Mouse (Mus musculus): ENCODE measurements around the gene Gsdma3. TPM values are rescaled to one million over a fixed set of nuclear protein-coding genes. Genes with fewer than 3 reads are reported as not detected.

Gene Gsdma3
- total and polyA plus RNA-seq, 3 experiments: not detected

DNA sequence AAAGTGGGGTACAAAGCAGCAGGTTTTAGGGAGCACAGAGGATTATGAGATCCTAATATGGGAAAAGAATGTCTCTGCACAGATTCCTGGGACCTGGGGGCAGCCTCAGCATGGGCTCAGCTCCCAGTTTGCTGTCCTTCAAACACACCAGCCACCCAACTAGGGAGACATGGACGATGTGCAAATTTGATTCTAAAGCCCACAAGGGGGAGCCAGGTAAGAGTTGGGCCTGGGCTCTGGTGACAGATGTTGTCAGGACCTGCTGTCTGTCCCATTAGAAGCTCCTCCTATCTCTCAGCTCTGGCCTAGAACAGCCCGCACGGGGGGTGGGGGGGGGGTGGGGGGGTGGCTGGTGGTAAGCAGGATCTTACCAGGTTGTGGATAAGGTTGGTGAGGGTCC lies 42.6 kb upstream of the Gsdma3 start:
- Histone ChIP-seq H3K4me1 (ENCODE audit: control insufficient read depth in 1 of 2, insufficient read depth in 2 of 2, low read length in 2 of 2) (peaks cover 39 to 68% of the 10 kb centered on the region in 2 experiments), H3K27ac (ENCODE audit: control insufficient read depth, low read depth, low read length) (peak overlapping the region; percentile 99), H3K9me3 (replicated peaks; ENCODE audit: insufficient read depth, low read length) (no peaks in the 10 kb centered on the region), H3K27me3 (ENCODE audit: control insufficient read depth in 1 of 2, insufficient read depth in 2 of 2, low read length in 2 of 2) (no peaks in the 10 kb centered on the region), H3K4me3 (ENCODE audit: control insufficient read depth in 1 of 2, insufficient read depth in 1 of 2, low read depth in 2 of 2, low read length in 2 of 2) (peak overlapping the region in 1 of 2 experiments; percentile 7; a peak in 1 of 4 replicates), H3K36me3 (ENCODE audit: control insufficient read depth in 1 of 2, insufficient read depth in 2 of 2, low read length in 2 of 2) (peaks cover 2 to 62% of the 10 kb centered on the region in 2 experiments; a peak in 3 of 4 replicates), H3K79me2 (ENCODE audit: control insufficient read depth, insufficient read depth, low read length, poor library complexity) (peaks cover 30% of the 10 kb centered on the region), H3K9ac (ENCODE audit: control insufficient read depth, low read depth, low read length, poor library complexity, severe bottlenecking) (peak overlapping the region; percentile 71)
- peak; percentile 79 for DNase-seq (ENCODE audit: low read depth, low spot score)
- no peak for TF ChIP-seq MAFK (IDR thresholded peaks at IDR 0.05; ENCODE audit: borderline replicate concordance, low read depth, low read length)
- no peak for TF ChIP-seq GABPA (IDR thresholded peaks at IDR 0.05; ENCODE audit: low read depth, low read length)
- peak; percentile 20 for TF ChIP-seq RAD21 (IDR thresholded peaks at IDR 0.05; ENCODE audit: low read depth, low read length)
- TF ChIP-seq NELFE (IDR thresholded peaks at IDR 0.05; ENCODE audit: low read depth, low read length): no peak
- TF ChIP-seq MEF2A (IDR thresholded peaks at IDR 0.05; ENCODE audit: extremely low read depth, insufficient replicate concordance, low read depth, low read length, poor library complexity, severe bottlenecking): no peak
- TF ChIP-seq MAZ (IDR thresholded peaks at IDR 0.05; ENCODE audit: low read depth, low read length): no peak
- TF ChIP-seq SMC3 (IDR thresholded peaks at IDR 0.05; ENCODE audit: low read depth, low read length): peak; percentile 48
- TF ChIP-seq HCFC1 (IDR thresholded peaks at IDR 0.05; ENCODE audit: low read depth, low read length): peak; percentile 6; the same call in 1 of the 2 replicates
- TF ChIP-seq MXI1 (IDR thresholded peaks at IDR 0.05; ENCODE audit: low read depth, low read length): no peak
- TF ChIP-seq CTCF (IDR thresholded peaks at IDR 0.05 in 2 of 3, conservative IDR thresholded peaks at IDR 0.05 in 1 of 3; ENCODE audit: control insufficient read depth in 1 of 3, insufficient read depth in 1 of 3, low read depth in 2 of 3, low read length in 3 of 3, poor library complexity in 1 of 3, severe bottlenecking in 1 of 3): peak; percentile 38 to 62 (median 48); a peak in 4 of 6 replicates
- no peak; a peak in 1 of 4 replicates for TF ChIP-seq POLR2A (IDR thresholded peaks at IDR 0.05; ENCODE audit: control insufficient read depth in 1 of 2, insufficient read depth in 1 of 2, low read depth in 1 of 2, low read length in 2 of 2, poor library complexity in 1 of 2)
- no peak for TF ChIP-seq MYB (IDR thresholded peaks at IDR 0.05; ENCODE audit: low read depth, low read length)
- TF ChIP-seq EP300 (IDR thresholded peaks at IDR 0.05; ENCODE audit: low read depth in 1 of 2, low read length in 2 of 2): no peak

DNA sequence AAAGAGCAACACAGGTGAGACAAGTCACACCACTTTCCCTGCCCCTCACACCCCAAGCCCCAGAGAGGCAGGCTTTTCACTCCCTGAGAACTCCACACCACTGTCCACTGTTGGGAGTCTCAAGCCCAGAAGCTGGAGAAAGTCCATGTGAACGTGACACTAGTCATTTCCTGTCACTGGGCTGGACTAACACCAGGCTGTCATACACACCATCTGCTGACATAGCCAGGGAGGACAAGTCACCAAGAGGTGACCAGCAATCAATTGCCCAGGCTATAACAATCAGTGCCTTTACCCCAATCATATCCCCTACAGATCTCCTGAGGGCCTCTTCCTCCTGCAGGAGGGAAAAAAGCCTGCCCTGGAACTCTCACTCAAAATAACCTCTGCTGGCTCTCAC lies 42.0 kb upstream of the Gsdma3 start:
- Histone ChIP-seq H3K4me3 (ENCODE audit: control insufficient read depth in 1 of 2, insufficient read depth in 1 of 2, low read depth in 2 of 2, low read length in 2 of 2) (no peak overlapping the region), H3K9ac (ENCODE audit: control insufficient read depth, low read depth, low read length, poor library complexity, severe bottlenecking) (peak overlapping the region; percentile 13; the same call in 1 of the 2 replicates), H3K4me1 (ENCODE audit: control insufficient read depth in 1 of 2, insufficient read depth in 2 of 2, low read length in 2 of 2) (peaks cover 44 to 74% of the 10 kb centered on the region in 2 experiments), H3K9me3 (replicated peaks; ENCODE audit: insufficient read depth, low read length) (no peaks in the 10 kb centered on the region), H3K27ac (ENCODE audit: control insufficient read depth, low read depth, low read length) (peak overlapping the region; percentile 45), H3K79me2 (ENCODE audit: control insufficient read depth, insufficient read depth, low read length, poor library complexity) (peaks cover 30% of the 10 kb centered on the region), H3K27me3 (ENCODE audit: control insufficient read depth in 1 of 2, insufficient read depth in 2 of 2, low read length in 2 of 2) (no peaks in the 10 kb centered on the region), H3K36me3 (ENCODE audit: control insufficient read depth in 1 of 2, insufficient read depth in 2 of 2, low read length in 2 of 2) (peaks cover 2 to 68% of the 10 kb centered on the region in 2 experiments; a peak in 3 of 4 replicates)
- TF ChIP-seq MEF2A (IDR thresholded peaks at IDR 0.05; ENCODE audit: extremely low read depth, insufficient replicate concordance, low read depth, low read length, poor library complexity, severe bottlenecking) (no peak), MYC (IDR thresholded peaks at IDR 0.05; ENCODE audit: low read depth, low read length) (no peak), GATA1 (IDR thresholded peaks at IDR 0.05; ENCODE audit: low read depth, low read length) (no peak), ZNF384 (IDR thresholded peaks at IDR 0.05; ENCODE audit: low read depth, low read length) (no peak), USF1 (IDR thresholded peaks at IDR 0.05; ENCODE audit: low read depth, low read length) (no peak), CHD2 (IDR thresholded peaks at IDR 0.05; ENCODE audit: low read length) (no peak), ELF1 (IDR thresholded peaks at IDR 0.05; ENCODE audit: low read depth, low read length) (no peak), POLR2A (IDR thresholded peaks at IDR 0.05; ENCODE audit: control insufficient read depth in 1 of 2, insufficient read depth in 1 of 2, low read depth in 1 of 2, low read length in 2 of 2, poor library complexity in 1 of 2) (no peak), RAD21 (IDR thresholded peaks at IDR 0.05; ENCODE audit: low read depth, low read length) (no peak), USF2 (IDR thresholded peaks at IDR 0.05; ENCODE audit: borderline replicate concordance in 1 of 2, insufficient read depth in 1 of 2, low read depth in 1 of 2, low read length in 2 of 2) (no peak), GABPA (IDR thresholded peaks at IDR 0.05; ENCODE audit: low read depth, low read length) (no peak), ETS1 (IDR thresholded peaks at IDR 0.05; ENCODE audit: low read depth, low read length) (no peak), MYB (IDR thresholded peaks at IDR 0.05; ENCODE audit: low read depth, low read length) (no peak), EP300 (IDR thresholded peaks at IDR 0.05; ENCODE audit: low read depth in 1 of 2, low read length in 2 of 2) (no peak), MAZ (IDR thresholded peaks at IDR 0.05; ENCODE audit: low read depth, low read length) (no peak), ZC3H11A (IDR thresholded peaks at IDR 0.05; ENCODE audit: low read depth, low read length) (no peak), JUND (IDR thresholded peaks at IDR 0.05; ENCODE audit: low read depth, low read length) (no peak), NRF1 (IDR thresholded peaks at IDR 0.05; ENCODE audit: insufficient read depth, low read depth, low read length, poor library complexity, severe bottlenecking) (no peak), HCFC1 (IDR thresholded peaks at IDR 0.05; ENCODE audit: low read depth, low read length) (no peak)
- DNase-seq (ENCODE audit: low read depth, low spot score): no peak

All from MEL (cell line).